In genomic region chr1:134540610-134541009, GRCm38 (mm10) we compare ENCODE assay signal across 34 mouse cellular contexts. TPM values are rescaled to one million over a fixed set of nuclear protein-coding genes. Genes with fewer than 3 reads are reported as not detected.
DNase-seq lines count a peak whose midpoint lies in the region; ATAC-seq lines count a peak whose summit lies in the region.
"Had no signal": no experiment of that assay in that cellular context is flagged by ENCODE, and none has a peak within 500 bp of the region (broad histone marks: within the 10 kb centered on the region; RNA-seq: fewer than 3 reads in every experiment).

No protein-coding gene starts in this region.

- no peaks in the 10 kb centered on the region for H3K9me3 ChIP-seq in embryonic facial prominence, embryonic 11.5 days (replicated peaks; ENCODE audit: control insufficient read depth, low read length)
- peaks cover 6% of the 10 kb centered on the region; the same call in 1 of the 2 replicates for H3K9me3 ChIP-seq in stomach, embryonic 16.5 days (replicated peaks; ENCODE audit: control insufficient read depth, low read length)

- ATAC-seq in embryonic facial prominence, embryonic 11.5 days (replicated peaks; ENCODE audit: insufficient number of reproducible peaks, low FRiP score, low TSS enrichment, low read depth), result no peak
- ATAC-seq in stomach, embryonic 16.5 days (ENCODE audit: insufficient read depth, low FRiP score), result peak; percentile 53; the same call in 1 of the 2 replicates
- no peak for ATAC-seq in erythroid progenitor cell, adult 5-6 weeks (replicated peaks; ENCODE audit: low FRiP score, poor library complexity, severe bottlenecking)
- ATAC-seq: forebrain, embryonic 13.5 days; forebrain, embryonic 16.5 days; hindbrain, postnatal 0 days; inflammation-experienced regulatory T-cells, adult 6 months; intestine, embryonic 16.5 days; Patski had no signal

- H3K27ac ChIP-seq in embryonic facial prominence, embryonic 11.5 days (replicated peaks; ENCODE audit: low read depth, low read length), result no peak overlapping the region
- H3K27ac ChIP-seq in stomach, embryonic 16.5 days (ENCODE audit: low read length), result peak overlapping the region; percentile 60
- H3K27ac ChIP-seq: forebrain, embryonic 10.5 days; forebrain, embryonic 13.5 days; heart, embryonic 15.5 days; hindbrain, embryonic 14.5 days; hindbrain, postnatal 0 days had no signal

- no peak overlapping the region for H3K4me2 ChIP-seq in embryonic facial prominence, embryonic 11.5 days (ENCODE audit: low read depth, low read length)
- H3K4me2 ChIP-seq in stomach, embryonic 16.5 days (ENCODE audit: low read depth, low read length), result no peak overlapping the region
- H3K4me2 ChIP-seq: forebrain, embryonic 13.5 days; heart, embryonic 12.5 days; heart, embryonic 15.5 days; hindbrain, embryonic 14.5 days had no signal

- no peaks in the 10 kb centered on the region for H3K36me3 ChIP-seq in embryonic facial prominence, embryonic 11.5 days (replicated peaks; ENCODE audit: control insufficient read depth, insufficient read depth, low read depth, low read length)
- no peaks in the 10 kb centered on the region for H3K36me3 ChIP-seq in stomach, embryonic 16.5 days (ENCODE audit: control insufficient read depth, insufficient read depth, low read length)
- H3K36me3 ChIP-seq: forebrain, embryonic 10.5 days; G1E; heart, embryonic 12.5 days; heart, embryonic 15.5 days had no signal

- peak; percentile 56 for DNase-seq in urinary bladder, postnatal 14 days (ENCODE audit: low spot score)
- DNase-seq in urinary bladder, adult 2 months (ENCODE audit: low spot score), result no peak
- DNase-seq in ES-CJ7 (ENCODE audit: low read depth, low spot score), result peak; percentile 23
- DNase-seq in embryonic facial prominence, embryonic 11.5 days (ENCODE audit: low spot score), result peak; percentile 48
- no peak for DNase-seq in gastrocnemius, postnatal 36 days
- DNase-seq in lung, postnatal 10 days, result no peak
- DNase-seq: adrenal gland, postnatal 10 days; cerebellum, adult 11 months; cerebellum, adult 2 months; cerebellum, adult 9-11 months; cerebellum, postnatal 25 days; gastrocnemius, postnatal 14 days; heart, adult 18-20 months; heart, postnatal 10 days; heart, postnatal 36 days had no signal

- no peaks in the 10 kb centered on the region for H3K27me3 ChIP-seq in embryonic facial prominence, embryonic 11.5 days (ENCODE audit: control insufficient read depth, insufficient read depth, low read length)
- H3K27me3 ChIP-seq in stomach, embryonic 16.5 days (ENCODE audit: control insufficient read depth, insufficient read depth, low read length), result no peaks in the 10 kb centered on the region
- H3K27me3 ChIP-seq: forebrain, embryonic 13.5 days; heart, embryonic 12.5 days; heart, embryonic 15.5 days; Patski had no signal

- intact Hi-C loops in gastrocnemius, postnatal 36 days (cut with DNase I), result no loop called here

- H3K4me1 ChIP-seq in embryonic facial prominence, embryonic 11.5 days (ENCODE audit: control insufficient read depth, insufficient read depth, low read length), result no peaks in the 10 kb centered on the region
- no peaks in the 10 kb centered on the region for H3K4me1 ChIP-seq in stomach, embryonic 16.5 days (ENCODE audit: control insufficient read depth, insufficient read depth, low read length)
- H3K4me1 ChIP-seq: forebrain, embryonic 10.5 days; forebrain, embryonic 13.5 days; heart, embryonic 12.5 days; heart, embryonic 15.5 days had no signal

- no peak overlapping the region for H3K4me3 ChIP-seq in embryonic facial prominence, embryonic 11.5 days (ENCODE audit: low read depth, low read length)
- no peak overlapping the region for H3K4me3 ChIP-seq in stomach, embryonic 16.5 days (replicated peaks; ENCODE audit: low read length)
- H3K4me3 ChIP-seq: erythroblast, embryonic 14.5 days; forebrain, embryonic 10.5 days; forebrain, embryonic 13.5 days; heart, embryonic 12.5 days; heart, embryonic 15.5 days had no signal

- WGBS in embryonic facial prominence, embryonic 11.5 days, result 91% methylated on average over 10 of the region's 10 CpGs
- WGBS in stomach, embryonic 16.5 days, result 82% methylated on average over 10 of the region's 10 CpGs

- no peak overlapping the region for H3K9ac ChIP-seq in embryonic facial prominence, embryonic 11.5 days (replicated peaks; ENCODE audit: low read length)
- no peak overlapping the region for H3K9ac ChIP-seq in stomach, embryonic 16.5 days (ENCODE audit: low read length)
- H3K9ac ChIP-seq: forebrain, embryonic 13.5 days; heart, embryonic 12.5 days; heart, embryonic 15.5 days; hindbrain, embryonic 14.5 days had no signal

RNA-seq across cellular contexts. Expression of gene Mgat4e, which starts 8.9 kb away (rescaled TPM):
- polyA plus RNA-seq in urinary bladder, adult 2 months (2012; rRNA removed), result 0.12 and 0.29 TPM in 2 replicates
- polyA plus RNA-seq in embryonic facial prominence, embryonic 11.5 days (2014; fragmentation: Nextera tagmentation; extraction: Ambion mirVana), result not detected in 2 replicates
- polyA plus RNA-seq in stomach, embryonic 16.5 days (2015; fragmentation: Nextera tagmentation; extraction: Ambion mirVana), result not detected in 2 replicates
- total RNA-seq in gastrocnemius, postnatal 36 days (2021), result not detected
- not detected in 2 replicates for total RNA-seq in erythroid progenitor cell, adult 5-6 weeks (2015; ENCODE audit: low replicate concordance)
- total RNA-seq in erythroid progenitor cell, adult 5-6 weeks (2017; ENCODE audit: low replicate concordance), result not detected in 2 replicates
- total RNA-seq: adrenal gland, adult 18-20 months; adrenal gland, postnatal 10 days; adrenal gland, postnatal 4 days; common myeloid progenitor, adult 5-6 weeks; gastrocnemius, adult 18-20 months; gastrocnemius, postnatal 14 days; heart, adult 18-20 months; heart, postnatal 10 days; heart, postnatal 36 days; hindbrain, postnatal 0 days had no signal
- polyA plus RNA-seq: cerebellum, adult 2 months; erythroblast, embryonic 14.5 days; forebrain, embryonic 10.5 days; forebrain, embryonic 13.5 days; forebrain, embryonic 16.5 days; G1E; heart, embryonic 12.5 days; heart, embryonic 15.5 days; hindbrain, embryonic 11.5 days; hindbrain, embryonic 14.5 days; hindbrain, postnatal 0 days; inflammation-experienced regulatory T-cells, adult 6 months; intestine, embryonic 16.5 days; Patski had no signal

RNA-seq across cellular contexts. Expression of gene Kdm5b, which starts 19.4 kb away (rescaled TPM):
- 24.4 and 28.6 TPM in 2 replicates for polyA plus RNA-seq in urinary bladder, adult 2 months (2012; rRNA removed)
- polyA plus RNA-seq in embryonic facial prominence, embryonic 11.5 days (2014; fragmentation: Nextera tagmentation; extraction: Ambion mirVana), result 83.6 and 84.0 TPM in 2 replicates
- 48.4 and 51.7 TPM in 2 replicates for polyA plus RNA-seq in stomach, embryonic 16.5 days (2015; fragmentation: Nextera tagmentation; extraction: Ambion mirVana)
- 10 to 100 TPM in 1 of 2 experiments, 1 to 10 TPM in 1; 9.2 to 11.1 TPM for total RNA-seq in gastrocnemius, postnatal 36 days (2021)
- total RNA-seq in erythroid progenitor cell, adult 5-6 weeks (2015; ENCODE audit: low replicate concordance), result 5.4 and 20.1 TPM in 2 replicates
- 2.2 and 4.1 TPM in 2 replicates for total RNA-seq in erythroid progenitor cell, adult 5-6 weeks (2017; ENCODE audit: low replicate concordance)

RNA-seq across cellular contexts. Expression of gene Rabif, which starts 46.2 kb away (rescaled TPM):
- polyA plus RNA-seq in urinary bladder, adult 2 months (2012; rRNA removed), result 21.6 and 24.7 TPM in 2 replicates
- 43.7 and 47.8 TPM in 2 replicates for polyA plus RNA-seq in embryonic facial prominence, embryonic 11.5 days (2014; fragmentation: Nextera tagmentation; extraction: Ambion mirVana)
- 40.2 and 45.4 TPM in 2 replicates for polyA plus RNA-seq in stomach, embryonic 16.5 days (2015; fragmentation: Nextera tagmentation; extraction: Ambion mirVana)
- 1 to 10 TPM; 5.1 to 5.5 TPM for total RNA-seq in gastrocnemius, postnatal 36 days (2021)
- total RNA-seq in erythroid progenitor cell, adult 5-6 weeks (2015; ENCODE audit: low replicate concordance), result 15.5 and 18.4 TPM in 2 replicates
- total RNA-seq in erythroid progenitor cell, adult 5-6 weeks (2017; ENCODE audit: low replicate concordance), result 3.6 and 11.7 TPM in 2 replicates

Comparison
In these comparisons a context has a peak if more than half of its experiments do, and no peak if none do; other contexts are left out.
1. DNase-seq: peak in urinary bladder, postnatal 14 days (single experiment), ES-CJ7 (single experiment) and embryonic facial prominence, embryonic 11.5 days (single experiment); none in urinary bladder, adult 2 months (single experiment), gastrocnemius, postnatal 36 days (0 of 2) and lung, postnatal 10 days (single experiment).